Mouse (Mus musculus) hindbrain, embryonic 11.5 days (tissue): ENCODE measurements around the gene Zscan2. TPM values are rescaled to one million over a fixed set of nuclear protein-coding genes. Genes with fewer than 3 reads are reported as not detected.

Source experiments
- ATAC-seq: fragments of 200-750 bp; cut with Nextera tagmentation; 2 replicates; pipeline ENCODE4 v1.8.0; 2017; ENCODE audit warnings: mild to moderate bottlenecking, moderate TSS enrichment, moderate library complexity; ENCODE audit not compliant: low FRiP score
- DNase-seq: peaks from one replicate; pipeline ENCODE4 v3.0.0-alpha.2; 2015; ENCODE audit warnings: low spot score
- H3K27ac ChIP-seq: fragments of 300-500 bp; sonication (generic); 2 replicates; pipeline ENCODE4 v1.5.1; 2014; ENCODE audit warnings: mild to moderate bottlenecking, low read depth, low read length
- H3K27me3 ChIP-seq: fragments of 300-500 bp; sonication (generic); 2 replicates; pipeline ENCODE4 v1.6.1; 2014; ENCODE audit warnings: mild to moderate bottlenecking, low read length, moderate library complexity, mixed read lengths; ENCODE audit not compliant: control insufficient read depth, insufficient read depth
- H3K36me3 ChIP-seq: fragments of 300-500 bp; sonication (generic); 2 replicates; pipeline ENCODE4 v1.6.1; 2014; ENCODE audit warnings: mild to moderate bottlenecking, low read length, moderate library complexity, mixed read lengths; ENCODE audit not compliant: control insufficient read depth, insufficient read depth
- H3K4me1 ChIP-seq: fragments of 300-500 bp; sonication (generic); replicated peaks from 2 replicates; pipeline ENCODE4 v1.6.1; 2014; ENCODE audit warnings: low read length, mixed read lengths; ENCODE audit not compliant: control insufficient read depth, insufficient read depth
- H3K4me2 ChIP-seq: fragments of 300-500 bp; sonication (generic); replicated peaks from 2 replicates; pipeline ENCODE4 v1.6.1; 2014; ENCODE audit warnings: mild to moderate bottlenecking, low read depth, low read length
- H3K4me3 ChIP-seq: fragments of 300-500 bp; sonication (generic); 2 replicates; pipeline ENCODE4 v1.5.1; 2014; ENCODE audit warnings: low read depth, low read length
- H3K9ac ChIP-seq: fragments of 300-500 bp; sonication (generic); 2 replicates; pipeline ENCODE4 v1.6.1; 2014; ENCODE audit warnings: low read depth, low read length
- H3K9me3 ChIP-seq: fragments of 300-500 bp; sonication (generic); 2 replicates; pipeline ENCODE4 v1.6.1; 2016; ENCODE audit warnings: low read length; ENCODE audit not compliant: control insufficient read depth
- WGBS: fragments of 180-500 bp; shearing (Covaris S2); extraction: QIAGEN DNeasy Blood & Tissue Kit; methylation state at CpG from one replicate; pipeline ENCODE4 v1.1.7; 2014; 5-methylcytosine and 5-hydroxymethylcytosine counted together
- polyA plus RNA-seq: library from polyadenylated mRNA; unstranded; fragments of >200 nt; fragmentation: Nextera tagmentation; extraction: Ambion mirVana; gene quantifications from 2 replicates; pipeline ENCODE4 v1.2.1, GENCODE M21; 2014

Zscan2 gene
- polyA plus RNA-seq, 1 experiment from 2014 or later, result 4.8 TPM

DNA sequence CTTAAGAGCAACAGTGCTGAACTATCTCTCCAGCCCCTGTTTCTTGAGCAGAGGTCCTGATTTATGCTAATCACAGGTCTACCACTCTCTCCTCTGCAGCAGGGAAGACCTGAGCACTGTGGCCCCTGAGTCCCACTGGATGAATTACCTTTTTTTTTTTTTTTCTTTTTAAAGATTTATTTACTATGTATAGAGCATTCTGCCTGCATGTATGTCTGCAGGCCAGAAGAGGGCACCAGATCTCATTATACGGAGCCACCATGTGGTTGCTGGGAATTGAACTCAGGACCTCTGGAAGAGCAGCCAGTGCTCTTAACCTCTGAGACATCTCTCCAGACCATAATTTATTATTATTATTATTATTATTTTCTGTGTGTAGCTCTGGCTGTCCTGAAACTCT, 24.9 kb downstream of the Zscan2 start:
- DNase-seq, result no peak
- Histone ChIP-seq H3K4me1 (peaks cover 3% of the 10 kb centered on the region), H3K27ac (no peak overlapping the region), H3K9me3 (no peaks in the 10 kb centered on the region), H3K27me3 (no peaks in the 10 kb centered on the region), H3K4me2 (no peak overlapping the region), H3K9ac (no peak overlapping the region), H3K36me3 (no peaks in the 10 kb centered on the region), H3K4me3 (no peak overlapping the region)
- ATAC-seq, result no peak
- 20% methylated on average over 1 of the region's 1 CpGs for WGBS

DNA sequence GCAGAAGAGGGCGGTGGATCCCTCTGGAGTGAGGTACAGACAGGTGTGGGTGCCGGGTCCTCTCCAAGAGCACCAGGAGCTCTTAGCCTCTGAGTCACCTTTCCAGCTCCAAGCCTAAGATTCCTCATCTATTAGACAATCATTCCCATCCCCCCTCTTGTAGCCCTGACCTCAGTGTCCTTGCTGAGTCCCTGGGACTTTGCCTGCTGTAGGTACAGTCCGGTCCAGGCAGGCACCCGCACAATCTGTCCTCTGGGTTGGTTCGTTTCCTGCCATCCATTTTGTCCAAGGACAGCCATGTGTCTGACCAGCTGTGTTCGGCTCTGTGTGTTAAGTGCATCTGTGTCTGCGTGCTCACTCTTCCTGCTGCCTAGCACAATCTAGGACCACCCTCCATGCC, 27.9 kb downstream of the Zscan2 start:
- Histone ChIP-seq H3K27me3 (no peaks in the 10 kb centered on the region), H3K4me3 (no peak overlapping the region), H3K9ac (no peak overlapping the region), H3K36me3 (0 out of 2 replicates have a peak, but pooled peaks cover 10% of the 10 kb centered on the region), H3K9me3 (no peaks in the 10 kb centered on the region), H3K4me2 (no peak overlapping the region), H3K27ac (peak overlapping the region; percentile 73), H3K4me1 (peaks cover 3% of the 10 kb centered on the region)
- DNase-seq (no peak), ATAC-seq (peak; percentile 36)
- WGBS, result 68% methylated on average over 7 of the region's 7 CpGs

DNA sequence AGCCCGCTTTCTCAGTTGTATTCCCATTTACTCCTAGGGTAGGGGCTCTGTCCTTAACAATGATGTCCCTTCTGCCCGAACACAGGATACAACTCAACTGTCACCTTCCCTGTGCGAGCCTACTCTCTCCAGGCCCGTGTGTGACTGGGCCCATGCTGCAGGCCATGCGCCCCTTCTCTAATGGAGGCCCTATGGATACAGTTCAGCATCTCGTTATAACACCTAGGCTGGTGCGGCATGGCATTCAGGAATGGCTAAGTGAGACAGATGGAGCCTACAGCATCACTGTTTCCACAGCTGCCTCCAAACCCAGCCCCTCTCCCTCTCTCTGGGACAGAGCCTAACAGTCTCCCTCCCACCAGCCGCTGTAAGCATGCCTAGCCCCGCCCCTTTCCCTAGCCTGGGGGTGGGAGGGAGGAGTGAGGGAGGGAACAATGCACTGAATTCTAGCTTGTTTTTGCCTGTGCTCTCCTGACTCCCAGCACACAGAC, 28.3 kb downstream of the Zscan2 start:
- no peak overlapping the region for H3K4me3 ChIP-seq
- 52% methylated on average over 9 of the region's 9 CpGs for WGBS
- H3K36me3 ChIP-seq, result 0 out of 2 replicates have a peak, but pooled peaks cover 12% of the 10 kb centered on the region
- H3K27me3 ChIP-seq, result no peaks in the 10 kb centered on the region
- ATAC-seq, result peak; percentile 84
- H3K9me3 ChIP-seq, result no peaks in the 10 kb centered on the region
- H3K9ac ChIP-seq, result peak overlapping the region; percentile 29; the same call in 1 of the 2 replicates
- peaks cover 3% of the 10 kb centered on the region for H3K4me1 ChIP-seq
- peak overlapping the region; percentile 73 for H3K27ac ChIP-seq
- peak; percentile 83 for DNase-seq
- no peak overlapping the region for H3K4me2 ChIP-seq

- peak overlapping the region; percentile 29; the same call in 1 of the 2 replicates for H3K9ac ChIP-seq
- no peaks in the 10 kb centered on the region for H3K9me3 ChIP-seq
- no peak for DNase-seq
- no peaks in the 10 kb centered on the region for H3K27me3 ChIP-seq
- no peak overlapping the region for H3K4me3 ChIP-seq
- no peak for ATAC-seq
- peak overlapping the region; percentile 73; the same call in 1 of the 2 replicates for H3K27ac ChIP-seq
- H3K4me2 ChIP-seq, result no peak overlapping the region
- 0 out of 2 replicates have a peak, but pooled peaks cover 12% of the 10 kb centered on the region for H3K36me3 ChIP-seq
- 83% methylated on average over 13 of the region's 13 CpGs for WGBS
- H3K4me1 ChIP-seq, result peaks cover 3% of the 10 kb centered on the region
Measured at GRCm38 (mm10) chr7:80889841-80890241, 29.1 kb downstream of the Zscan2 start.

DNA sequence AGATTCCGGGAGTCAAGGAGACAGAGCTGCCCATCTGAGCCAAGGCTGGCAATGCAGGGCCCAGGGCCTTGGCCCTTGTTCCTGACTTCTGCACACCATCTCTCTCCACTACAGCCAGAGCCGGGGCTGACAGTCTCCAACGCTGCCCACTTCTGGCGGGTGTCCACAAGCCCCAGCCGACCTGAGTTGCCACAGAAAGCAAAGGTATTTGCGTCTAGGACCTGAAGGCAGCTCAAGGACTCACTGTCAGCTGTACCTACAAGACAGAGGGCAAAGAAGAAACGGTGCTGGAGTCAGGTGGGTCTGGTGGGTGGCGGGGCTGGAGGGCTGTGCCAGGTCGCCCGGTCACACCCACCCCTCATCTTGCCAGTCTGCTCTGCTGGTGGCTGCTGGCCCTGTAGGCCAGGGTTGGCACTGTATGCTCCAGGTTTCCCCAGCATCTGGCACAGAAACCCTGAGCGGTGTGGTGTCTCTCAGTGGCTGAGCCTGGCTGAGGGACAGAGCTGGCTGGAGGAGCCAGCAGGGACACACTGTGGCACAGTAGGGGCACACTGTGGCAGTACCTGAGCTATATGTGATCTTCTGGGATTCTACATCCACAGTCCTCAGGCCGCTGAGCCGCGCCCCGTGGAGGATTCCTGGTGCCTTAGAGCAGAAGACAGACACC, 32.5 kb downstream of the Zscan2 start:
- Histone ChIP-seq H3K4me2 (no peak overlapping the region), H3K27me3 (no peaks in the 10 kb centered on the region), H3K27ac (no peak overlapping the region), H3K4me1 (peaks cover 3% of the 10 kb centered on the region), H3K36me3 (0 out of 2 replicates have a peak, but pooled peaks cover 14% of the 10 kb centered on the region), H3K9ac (no peak overlapping the region), H3K9me3 (no peaks in the 10 kb centered on the region), H3K4me3 (no peak overlapping the region)
- ATAC-seq (no peak), DNase-seq (no peak)
- 95% methylated on average over 15 of the region's 15 CpGs for WGBS

DNA sequence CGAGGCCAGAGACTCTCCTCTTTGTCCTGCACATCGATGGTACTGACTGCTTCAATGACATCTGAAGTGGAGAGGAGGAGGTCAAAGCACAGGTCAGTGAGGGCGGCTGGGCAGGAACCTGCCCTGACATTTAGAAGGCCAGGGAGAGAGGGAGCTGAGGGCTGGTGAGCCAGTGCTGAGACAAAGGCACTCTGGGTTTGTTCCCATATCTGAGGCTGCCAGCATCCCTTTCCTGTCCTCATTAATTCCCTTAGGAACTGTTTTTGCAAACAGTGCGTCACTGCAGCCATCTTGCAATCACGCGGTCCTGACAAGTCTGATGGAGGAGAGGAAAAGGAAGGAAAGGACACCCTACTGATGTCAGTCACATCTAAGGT, 33.0 kb downstream of the Zscan2 start:
- Histone ChIP-seq H3K36me3 (0 out of 2 replicates have a peak, but pooled peaks cover 14% of the 10 kb centered on the region), H3K4me1 (peaks cover 3% of the 10 kb centered on the region), H3K4me3 (no peak overlapping the region), H3K4me2 (no peak overlapping the region), H3K9ac (no peak overlapping the region), H3K9me3 (no peaks in the 10 kb centered on the region), H3K27me3 (no peaks in the 10 kb centered on the region), H3K27ac (no peak overlapping the region)
- ATAC-seq (no peak), DNase-seq (no peak)
- 90% methylated on average over 6 of the region's 6 CpGs for WGBS

GRCm38 (mm10) chr7:80894196-80894595, 33.5 kb downstream of the Zscan2 start:
- peaks cover 3% of the 10 kb centered on the region for H3K4me1 ChIP-seq
- 88% methylated on average over 7 of the region's 7 CpGs for WGBS
- no peaks in the 10 kb centered on the region for H3K27me3 ChIP-seq
- H3K27ac ChIP-seq, result no peak overlapping the region
- H3K9ac ChIP-seq, result no peak overlapping the region
- H3K36me3 ChIP-seq, result 0 out of 2 replicates have a peak, but pooled peaks cover 14% of the 10 kb centered on the region
- no peak for ATAC-seq
- H3K4me3 ChIP-seq, result no peak overlapping the region
- H3K4me2 ChIP-seq, result no peak overlapping the region
- no peak for DNase-seq
- H3K9me3 ChIP-seq, result no peaks in the 10 kb centered on the region

DNA sequence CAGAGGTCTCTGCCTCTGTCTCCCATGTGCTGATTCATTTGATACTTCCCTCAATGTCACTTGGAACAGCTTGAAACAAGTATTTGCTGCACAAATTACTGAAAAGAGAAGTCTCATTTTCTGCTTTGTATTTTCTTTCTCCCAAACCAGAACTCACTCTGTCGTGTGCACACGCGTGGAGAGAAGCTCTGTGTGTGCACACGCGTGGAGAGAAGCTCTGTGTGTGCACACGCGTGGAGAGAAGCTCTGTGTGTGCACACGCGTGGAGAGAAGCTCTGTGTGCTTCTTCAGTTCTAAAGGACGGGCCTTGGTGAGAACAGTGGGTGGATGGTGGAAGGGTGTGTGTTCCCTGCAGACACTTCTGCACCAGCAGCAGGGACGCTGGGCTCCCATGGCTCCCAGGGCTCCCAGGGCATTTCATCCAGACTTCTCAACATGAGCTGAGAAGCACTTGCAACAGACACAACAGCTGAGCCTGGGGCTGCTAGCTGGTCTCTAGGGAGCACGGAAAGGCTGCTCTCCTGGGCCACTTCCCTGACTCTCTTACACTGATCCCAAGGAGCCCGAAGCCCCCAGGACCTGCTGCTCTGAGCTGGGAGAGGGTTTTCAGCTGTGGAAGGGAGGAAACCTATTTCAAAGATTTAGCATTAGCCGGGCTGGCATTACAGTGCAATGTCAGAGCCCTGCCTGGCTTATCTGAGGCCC, 34.2 kb downstream of the Zscan2 start:
- Histone ChIP-seq H3K4me3 (no peak overlapping the region), H3K27me3 (no peaks in the 10 kb centered on the region), H3K27ac (no peak overlapping the region), H3K9ac (no peak overlapping the region), H3K4me1 (no peaks in the 10 kb centered on the region), H3K4me2 (no peak overlapping the region), H3K9me3 (no peaks in the 10 kb centered on the region), H3K36me3 (0 out of 2 replicates have a peak, but pooled peaks cover 14% of the 10 kb centered on the region)
- DNase-seq (no peak), ATAC-seq (no peak)
- WGBS, result 95% methylated on average over 14 of the region's 14 CpGs
